Mouse (Mus musculus) myocyte (in vitro differentiated cells): ENCODE results near the gene Ccdc57. TPM values are rescaled to one million over a fixed set of nuclear protein-coding genes. Genes with fewer than 3 reads are reported as not detected.

Source experiments
- H3K27me3 ChIP-seq: one replicate; pipeline ENCODE4 v1.6.1; 2011; ENCODE audit not compliant: control insufficient read depth, insufficient read depth, insufficient read length
- H3K36me3 ChIP-seq: one replicate; pipeline ENCODE4 v1.6.1; 2011; ENCODE audit not compliant: control insufficient read depth, insufficient read depth
- H3K4me2 ChIP-seq: one replicate; pipeline ENCODE4 v1.6.1; 2011; ENCODE audit warnings: low read depth, control low read depth
- H3K4me3 ChIP-seq: one replicate; pipeline ENCODE4 v1.5.1; 2011; ENCODE audit warnings: mild to moderate bottlenecking, control low read depth, moderate library complexity
- H3K79me2 ChIP-seq: one replicate; pipeline ENCODE4 v1.6.1; 2011; ENCODE audit not compliant: control insufficient read depth, insufficient read depth
- H3ac ChIP-seq: one replicate; pipeline ENCODE4 v1.6.1; 2011; ENCODE audit not compliant: control insufficient read depth, insufficient read length
- CEBPB ChIP-seq: IDR thresholded peaks from 2 replicates; pipeline ENCODE4 v1.6.1; 2011; ENCODE audit warnings: mild to moderate bottlenecking, moderate library complexity; ENCODE audit not compliant: poor library complexity, insufficient read depth, severe bottlenecking
- E2F4 ChIP-seq: IDR thresholded peaks from one replicate; pipeline ENCODE4 v1.6.1; 2011; ENCODE audit warnings: mild to moderate bottlenecking, control low read depth, moderate library complexity; ENCODE audit not compliant: insufficient read depth
- MAX ChIP-seq: IDR thresholded peaks from one replicate; pipeline ENCODE4 v1.6.1; 2011; ENCODE audit warnings: low read depth, mild to moderate bottlenecking, control low read depth
- MYOD1 ChIP-seq, 3 experiments: IDR thresholded peaks; one replicate each; pipeline ENCODE4 v1.6.1; 2011; ENCODE audit warnings: control low read depth in 2 of 3, low read depth in 2 of 3, mild to moderate bottlenecking in 2 of 3, moderate library complexity in 1 of 3; ENCODE audit not compliant: insufficient read length in 2 of 3, control insufficient read depth in 1 of 3
- MYOG ChIP-seq, 3 experiments: IDR thresholded peaks; one replicate each; pipeline ENCODE4 v1.6.1; 2011; ENCODE audit warnings: control low read depth in 2 of 3, low read depth in 2 of 3, mild to moderate bottlenecking in 2 of 3; ENCODE audit not compliant: insufficient read length in 2 of 3, control insufficient read depth in 1 of 3, insufficient read depth in 1 of 3
- POLR2A ChIP-seq: IDR thresholded peaks from one replicate; pipeline ENCODE4 v1.6.1; 2011; ENCODE audit warnings: low read depth, mild to moderate bottlenecking, control low read depth, moderate library complexity; ENCODE audit not compliant: insufficient read length
- POLR2AphosphoS2 ChIP-seq: IDR thresholded peaks from one replicate; pipeline ENCODE4 v1.6.1; 2011; ENCODE audit warnings: low read depth, control low read depth; ENCODE audit not compliant: insufficient read length
- REST ChIP-seq: IDR thresholded peaks from one replicate; pipeline ENCODE4 v1.6.1; 2011; ENCODE audit warnings: mild to moderate bottlenecking, control low read depth, moderate library complexity; ENCODE audit not compliant: insufficient read depth, insufficient read length
- SRF ChIP-seq: IDR thresholded peaks from one replicate; pipeline ENCODE4 v1.6.1; 2011; ENCODE audit warnings: low read depth; ENCODE audit not compliant: control insufficient read depth, insufficient read length
- TCF12 ChIP-seq: IDR thresholded peaks from one replicate; pipeline ENCODE4 v1.6.1; 2011; ENCODE audit warnings: mild to moderate bottlenecking, control low read depth; ENCODE audit not compliant: poor library complexity, insufficient read depth, severe bottlenecking
- TCF3 ChIP-seq: IDR thresholded peaks from one replicate; pipeline ENCODE4 v1.6.1; 2011; ENCODE audit warnings: low read depth, control low read depth; ENCODE audit not compliant: insufficient read length
- USF1 ChIP-seq: IDR thresholded peaks from one replicate; pipeline ENCODE4 v1.6.1; 2011; ENCODE audit warnings: low read depth, mild to moderate bottlenecking, control low read depth, moderate library complexity
- polyA plus RNA-seq: library from polyadenylated mRNA; unstranded; fragments of >200 nt; fragmentation: generic; extraction: Trizol; gene quantifications from one replicate; pipeline ENCODE4 v1.2.1, GENCODE M21; 2012; ENCODE audit warnings: missing spikeins

Ccdc57 gene
- polyA plus RNA-seq, 1 experiment = 1.8 TPM

DNA sequence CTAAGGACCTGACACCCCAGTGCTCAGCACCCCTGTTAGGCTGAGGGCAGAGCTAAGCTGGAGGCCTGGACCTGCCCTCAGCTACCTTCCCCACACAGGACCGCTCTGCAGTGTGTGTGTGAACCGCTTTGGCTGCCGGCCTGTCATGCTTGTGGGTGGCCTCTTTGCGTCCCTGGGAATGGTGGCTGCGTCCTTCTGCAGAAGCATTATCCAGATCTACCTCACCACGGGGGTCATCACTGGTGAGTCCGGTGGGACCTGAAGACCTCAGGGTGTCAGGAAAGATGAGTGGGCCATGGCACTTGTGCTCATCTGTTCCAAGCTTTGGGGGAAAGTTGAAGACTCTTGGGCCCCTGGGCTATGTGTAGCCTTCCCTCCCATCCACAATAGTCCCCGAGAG lies 23.0 kb upstream of the Ccdc57 start:
- Histone ChIP-seq H3ac (no peak overlapping the region), H3K36me3 (no peaks in the 10 kb centered on the region), H3K4me3 (no peak overlapping the region), H3K4me2 (no peak overlapping the region), H3K79me2 (no peaks in the 10 kb centered on the region), H3K27me3 (no peaks in the 10 kb centered on the region)
- TF ChIP-seq CEBPB = no peak
- TF ChIP-seq REST = no peak
- TF ChIP-seq TCF3 = no peak
- no peak for TF ChIP-seq USF1
- TF ChIP-seq MAX = no peak
- TF ChIP-seq MYOD1 (IDR thresholded peaks at IDR 0.05; ENCODE audit: control insufficient read depth in 1 of 3, insufficient read length in 2 of 3, low read depth in 2 of 3) = no peak
- no peak for TF ChIP-seq TCF12
- no peak for TF ChIP-seq POLR2A

DNA sequence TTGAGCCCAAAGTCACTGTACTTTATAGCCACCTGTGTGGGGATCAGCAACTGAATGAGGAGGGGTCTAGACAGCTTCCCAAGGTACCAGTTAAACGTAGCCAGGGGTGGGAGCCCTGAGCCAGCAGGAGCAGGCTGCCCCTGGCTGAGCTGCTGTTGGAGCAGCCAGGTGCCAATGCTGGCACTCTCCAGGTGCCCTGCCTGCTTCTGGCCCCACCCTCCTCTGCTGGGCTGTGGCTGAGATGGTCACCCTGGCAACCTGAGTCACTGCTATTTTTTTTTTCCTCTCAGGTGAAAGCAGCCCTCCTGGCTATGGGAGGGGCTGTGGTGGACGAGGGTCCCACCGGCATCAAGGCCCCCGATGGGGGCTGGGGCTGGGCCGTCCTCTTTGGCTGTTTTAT lies 22.3 kb upstream of the Ccdc57 start:
- Histone ChIP-seq H3K27me3 (no peaks in the 10 kb centered on the region), H3ac (no peak overlapping the region)
- TF ChIP-seq MAX (no peak), TCF12 (no peak), REST (no peak), E2F4 (no peak), POLR2A (no peak), POLR2AphosphoS2 (peak; percentile 43), SRF (no peak)

DNA sequence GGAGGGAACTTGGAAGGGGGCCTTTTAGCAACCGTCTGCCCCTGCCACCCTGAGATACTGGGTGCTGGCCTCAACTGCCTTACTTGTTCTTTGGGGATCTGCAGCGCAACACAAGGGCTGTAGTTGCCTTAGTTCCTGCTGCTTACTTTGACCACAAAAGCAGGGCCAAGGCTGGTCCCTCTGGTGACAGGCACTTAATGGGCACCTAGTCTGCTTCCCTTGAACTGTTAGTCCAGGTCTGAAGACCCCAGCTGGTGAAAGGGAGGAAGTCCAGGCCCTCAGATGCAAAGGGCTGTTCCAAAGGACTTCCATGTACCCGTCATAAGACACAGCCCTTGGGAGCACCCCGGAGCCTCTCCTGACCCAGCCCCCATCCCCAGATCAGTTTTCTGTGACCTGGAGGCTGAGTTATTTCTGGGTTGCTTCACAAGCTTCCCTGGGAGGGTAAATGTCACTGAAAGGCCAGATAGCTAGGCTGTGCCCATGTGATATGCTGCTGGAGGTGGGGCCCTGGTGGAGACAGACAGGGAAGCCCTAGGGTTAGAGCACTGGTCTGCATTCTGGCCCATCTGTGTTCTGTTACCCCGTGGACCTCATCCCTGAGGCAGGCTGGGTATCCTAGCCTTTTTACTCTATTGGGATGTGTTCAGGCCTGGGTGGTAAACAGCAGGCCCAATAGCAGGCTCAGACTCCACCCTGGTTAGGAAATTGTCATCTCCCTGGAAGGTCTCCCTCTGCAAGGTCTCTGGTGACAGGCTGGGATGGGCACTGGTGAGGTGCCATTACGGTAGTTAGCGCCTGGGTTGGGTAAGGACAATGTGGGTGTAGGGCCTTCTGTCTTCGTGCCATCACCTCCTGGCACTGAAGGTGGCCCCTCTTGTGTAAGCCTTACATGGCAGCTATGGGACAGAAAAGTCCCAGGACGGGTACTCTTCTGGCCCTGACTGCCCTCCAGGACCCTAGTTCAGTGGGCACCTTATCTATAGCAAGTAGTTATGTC lies 19.4 kb upstream of the Ccdc57 start:
- Histone ChIP-seq H3K36me3 (no peaks in the 10 kb centered on the region), H3ac (no peak overlapping the region), H3K27me3 (no peaks in the 10 kb centered on the region), H3K4me3 (peak overlapping the region; percentile 26), H3K79me2 (no peaks in the 10 kb centered on the region), H3K4me2 (peak overlapping the region; percentile 79)
- peak; percentile 24 for TF ChIP-seq POLR2AphosphoS2
- TF ChIP-seq MAX = no peak

More for the DNA sequence above, 22.3 kb upstream of the Ccdc57 start:
- no peak overlapping the region for H3K4me2 ChIP-seq
- no peak overlapping the region for H3K4me3 ChIP-seq
- H3K79me2 ChIP-seq = no peaks in the 10 kb centered on the region
- H3K36me3 ChIP-seq = no peaks in the 10 kb centered on the region

DNA sequence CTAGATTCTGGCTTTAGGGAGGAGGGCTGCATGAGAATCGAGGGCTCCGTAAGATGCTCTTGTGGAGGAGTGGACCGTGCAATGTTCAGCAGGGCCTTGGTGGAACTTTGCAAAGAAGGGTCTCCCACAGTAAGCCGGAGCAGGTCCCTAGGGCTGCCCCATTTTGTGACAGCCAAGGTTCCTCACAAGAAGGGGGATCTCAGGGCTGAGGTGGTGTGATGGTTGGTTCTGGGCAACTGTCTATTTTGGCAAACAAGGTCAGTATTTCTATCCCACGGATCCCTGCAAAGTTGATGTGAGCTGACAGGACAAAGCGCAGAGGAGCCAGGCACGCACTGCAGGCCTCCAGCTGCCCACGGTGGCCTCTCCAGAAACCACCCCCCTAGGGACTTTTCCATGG lies 18.6 kb upstream of the Ccdc57 start:
- TF ChIP-seq MYOG (IDR thresholded peaks at IDR 0.05; ENCODE audit: control insufficient read depth in 1 of 3, insufficient read depth in 1 of 3, insufficient read length in 2 of 3, low read depth in 2 of 3) (no peak), E2F4 (no peak), TCF3 (no peak), REST (no peak), MAX (no peak), POLR2A (no peak), SRF (no peak), USF1 (no peak), TCF12 (no peak), CEBPB (no peak), POLR2AphosphoS2 (no peak), MYOD1 (IDR thresholded peaks at IDR 0.05; ENCODE audit: control insufficient read depth in 1 of 3, insufficient read length in 2 of 3, low read depth in 2 of 3) (no peak)
- Histone ChIP-seq H3K79me2 (no peaks in the 10 kb centered on the region), H3K4me3 (peak overlapping the region; percentile 26)

More for the DNA sequence above, 18.6 kb upstream of the Ccdc57 start:
- H3K36me3 ChIP-seq = no peaks in the 10 kb centered on the region
- peak overlapping the region; percentile 79 for H3K4me2 ChIP-seq
- H3ac ChIP-seq = no peak overlapping the region
- H3K27me3 ChIP-seq = no peaks in the 10 kb centered on the region
